Mouse (Mus musculus) gastrocnemius, postnatal 4 days (tissue): ENCODE measurements at regions not wholly inside any gene's neighbourhood (a gene's known extent, or its start where the extent isn't known, plus 50 kb on each side); places are given as distances from the start of the nearest gene placed in this dataset.
A peak's percentile ranks its signal among the peaks of the same experiment; 100 is the strongest.

ENCODE experiments used
- DNase-seq, 2 experiments: peaks; one replicate each; pipeline ENCODE4 v3.0.0; 2021 to 2022; ENCODE audit warnings: low spot score in 2 of 2, mixed read lengths in 2 of 2

GRCm38 (mm10) chr11:93808431-93808830, 77.1 kb downstream of the Utp18 start:
- no peak for DNase-seq

DNA sequence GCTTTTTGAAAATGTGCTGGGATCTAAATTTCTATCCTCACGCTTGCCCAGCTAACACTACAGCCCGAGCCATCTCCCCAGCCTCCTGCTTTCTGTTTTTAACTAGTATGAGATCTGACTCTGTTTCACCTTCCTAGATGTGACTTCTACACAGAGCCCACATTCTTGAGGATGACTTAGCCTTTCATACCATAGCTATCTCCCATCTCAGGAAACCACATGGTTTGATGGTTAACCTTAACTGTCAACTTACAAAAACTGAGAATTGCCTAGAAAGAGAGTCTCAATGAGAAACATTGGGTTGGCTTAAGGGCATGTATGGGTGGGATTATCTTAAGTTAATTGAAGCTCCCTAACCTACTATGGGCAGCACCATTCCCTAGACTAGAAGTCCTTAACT, 78.4 kb downstream of the Utp18 start:
- no peak for DNase-seq

GRCm38 (mm10) chr11:93771143-93771940, 114.2 kb downstream of the Utp18 start:
- no peak for DNase-seq

- DNase-seq = no peak
These were observed 119.6 kb downstream of the Utp18 start for GRCm38 (mm10) chr11:93765961-93766360.

GRCm38 (mm10) chr11:93762832-93763530, 122.6 kb downstream of the Utp18 start:
- DNase-seq = peak in 1 of 2 experiments; percentile 22

- no peak for DNase-seq
These were observed 127.7 kb downstream of the Utp18 start for GRCm38 (mm10) chr11:93757825-93758224.

GRCm38 (mm10) chr11:93736618-93737017, 148.9 kb downstream of the Utp18 start:
- DNase-seq = no peak

DNA sequence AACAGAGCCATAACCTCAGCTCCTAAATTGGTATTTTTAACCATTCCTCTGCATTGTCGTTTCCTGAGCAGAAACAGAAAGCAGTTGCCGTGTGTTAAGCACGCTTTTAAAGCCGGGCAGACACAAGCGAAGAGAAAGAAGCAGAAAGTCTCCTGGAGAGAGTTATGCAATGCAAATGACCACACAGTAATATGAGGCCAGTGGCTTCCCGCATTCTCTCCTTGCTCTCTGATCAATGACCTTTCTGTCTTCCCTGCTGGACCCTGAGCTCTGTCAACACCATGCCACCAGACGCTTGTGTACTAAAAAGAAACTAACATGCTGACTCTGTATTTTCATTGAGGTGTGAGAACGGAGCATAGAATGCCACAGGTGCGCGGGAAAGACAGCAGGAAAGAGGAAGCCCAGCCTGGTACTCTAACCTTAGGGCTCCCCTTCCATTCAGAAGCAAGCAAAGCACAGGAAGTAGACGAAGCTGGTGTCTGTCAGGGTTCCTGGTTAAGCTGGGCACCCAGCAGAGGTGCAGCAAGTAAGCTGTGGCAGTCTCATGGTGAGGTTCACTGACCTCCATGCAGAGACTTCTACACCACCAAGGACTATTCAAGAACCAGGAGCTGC, 151.9 kb downstream of the Utp18 start:
- no peak for DNase-seq

DNA sequence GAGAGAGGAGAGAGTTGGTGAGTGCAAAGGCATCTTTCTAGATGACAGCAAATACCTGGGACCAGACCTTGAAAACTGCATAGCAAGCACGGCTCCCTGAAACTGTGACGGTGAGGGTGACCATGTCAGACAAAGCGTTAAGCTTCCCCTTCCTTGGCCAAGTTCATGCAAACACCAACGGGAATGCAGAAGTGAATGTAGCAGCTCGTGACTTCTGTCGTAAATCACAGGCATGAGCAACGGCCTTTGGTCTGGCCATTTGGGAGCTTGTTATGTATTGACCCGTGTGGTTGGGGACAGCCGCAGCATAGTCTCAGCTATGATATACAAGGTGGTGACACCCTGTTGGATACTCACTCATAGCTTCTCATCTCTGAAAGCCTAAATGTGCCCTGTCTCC, 156.4 kb downstream of the Utp18 start:
- DNase-seq = no peak

GRCm38 (mm10) chr11:93725242-93725641, 160.3 kb downstream of the Utp18 start:
- DNase-seq = no peak

DNA sequence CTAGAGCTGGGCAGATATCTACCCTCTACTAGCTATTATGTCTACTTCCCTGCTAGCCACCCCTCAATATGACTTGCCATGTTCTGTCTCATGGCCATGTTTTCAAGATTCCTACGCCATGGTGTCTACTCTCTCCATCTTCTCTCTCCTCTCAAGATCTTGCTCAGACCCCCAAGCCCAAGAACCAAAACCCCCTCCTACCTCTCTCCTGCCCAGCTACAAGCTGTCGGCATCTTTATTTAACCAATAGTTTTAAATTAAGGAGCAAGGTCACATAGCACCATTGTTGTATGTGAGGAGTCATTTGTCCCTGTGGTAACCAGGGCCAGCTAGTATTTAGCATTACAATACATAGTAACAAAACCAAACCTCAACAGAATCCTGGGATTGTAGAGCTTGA, 166.4 kb downstream of the Utp18 start:
- DNase-seq = no peak

- DNase-seq = no peak
These were observed 175.9 kb downstream of the Utp18 start for GRCm38 (mm10) chr11:93709686-93710085.

- DNase-seq = no peak
These were observed 188.5 kb downstream of the Utp18 start for GRCm38 (mm10) chr11:93696982-93697541.

- no peak for DNase-seq
These were observed 189.3 kb downstream of the Utp18 start for GRCm38 (mm10) chr11:93696096-93696890.

- no peak for DNase-seq
These were observed 201.9 kb downstream of the Utp18 start for GRCm38 (mm10) chr11:93683691-93684090.

DNA sequence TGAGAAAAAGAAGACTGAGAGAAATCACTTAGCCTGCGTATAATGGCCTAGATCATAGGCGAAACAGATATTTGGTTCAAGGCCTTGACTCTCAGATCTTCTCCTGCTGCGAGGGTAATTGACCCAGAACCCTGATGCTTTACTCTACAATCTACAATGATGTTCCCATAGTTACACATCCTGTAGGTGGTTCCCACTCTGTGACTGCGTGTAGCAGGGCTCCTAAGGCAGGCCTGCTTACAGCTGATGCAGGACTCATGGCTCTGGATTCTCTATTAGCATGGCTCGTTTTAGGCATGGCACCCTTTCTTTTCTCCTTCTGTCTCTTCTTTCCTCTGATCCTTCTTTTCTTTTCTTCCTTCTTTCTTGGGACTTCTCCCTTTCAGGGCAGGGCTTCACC, 209.3 kb downstream of the Utp18 start:
- DNase-seq = no peak

- DNase-seq = no peak
These were observed 213.5 kb downstream of the Utp18 start for GRCm38 (mm10) chr11:93672025-93672424.

DNA sequence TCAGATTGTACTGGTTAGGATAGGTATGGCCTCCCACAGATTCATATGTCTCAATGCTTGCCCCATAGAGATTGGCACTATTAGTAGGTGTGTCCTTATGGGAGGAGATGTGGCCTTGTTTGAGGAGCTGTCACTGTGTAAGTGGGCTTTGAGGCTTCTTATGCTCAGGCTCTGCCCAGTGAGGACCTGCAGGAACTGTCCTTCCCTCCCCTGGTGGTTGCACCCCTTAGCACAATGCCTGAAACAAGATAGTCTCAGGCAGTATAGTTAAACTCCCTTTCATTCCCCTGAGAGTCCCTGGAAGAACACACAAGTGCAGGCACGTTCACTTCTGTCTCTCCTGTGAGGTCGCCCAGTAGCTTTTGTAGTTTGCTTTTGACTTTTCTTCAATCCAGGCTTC, 223.9 kb downstream of the Utp18 start:
- no peak for DNase-seq

GRCm38 (mm10) chr11:93660379-93660778, 225.2 kb downstream of the Utp18 start:
- no peak for DNase-seq

GRCm38 (mm10) chr11:93658719-93659118, 226.8 kb downstream of the Utp18 start:
- no peak for DNase-seq

GRCm38 (mm10) chr11:93655602-93656239, 229.8 kb downstream of the Utp18 start:
- DNase-seq = no peak
